Mouse (Mus musculus): ENCODE results near the gene Olfr464.
"Not testable (repeated sequence)": the region's sequence is repeated elsewhere in the genome, so short reads cannot be mapped to it uniquely, and the experiment has no call there.

DNA sequence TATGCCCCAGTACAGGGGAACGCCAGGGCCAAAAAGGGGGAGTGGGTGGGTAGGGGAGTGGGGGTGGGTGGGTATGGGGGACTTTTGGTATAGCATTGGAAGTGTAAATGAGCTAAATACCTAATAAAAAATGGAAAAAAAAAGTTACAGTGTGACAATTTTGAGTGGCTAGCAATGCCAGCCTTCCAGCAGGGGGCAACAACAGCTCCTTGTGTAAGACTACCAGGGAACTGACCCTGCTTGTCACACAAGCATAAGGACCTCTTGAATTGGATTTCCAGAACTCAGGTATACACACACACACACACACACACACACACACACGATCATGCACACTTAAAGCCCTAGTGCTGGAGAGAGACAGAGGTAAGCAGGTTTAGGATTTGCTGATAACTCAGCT lies 53.9 kb downstream of the Olfr464 start:
- peak; percentile 43 for TF ChIP-seq CTCF (IDR thresholded peaks at IDR 0.05; ENCODE audit: low read depth)
- TF ChIP-seq EP300 (optimal IDR thresholded peaks at IDR 0.05), result not testable (repeated sequence)
